Mouse (Mus musculus): ENCODE data around the gene Yif1b. TPM values are rescaled to one million over a fixed set of nuclear protein-coding genes. Genes with fewer than 3 reads are reported as not detected.

Yif1b gene
- total RNA-seq (2012; rRNA removed) (88.6 and 94.8 TPM in 2 replicates), polyA plus RNA-seq (2012; ENCODE audit: insufficient read depth in 1 of 2, insufficient read length in 2 of 2, low read depth in 1 of 2, low replicate concordance in 2 of 2, missing spikeins in 1 of 2) (100 to 1,000 TPM in 1 of 2 experiments, not detected in 1; 143 TPM)

- Histone ChIP-seq H3K9me3 (replicated peaks; ENCODE audit: insufficient read depth, low read length) (no peaks in the 10 kb centered on the region), H3K4me1 (ENCODE audit: control insufficient read depth in 1 of 2, insufficient read depth in 2 of 2, low read length in 2 of 2) (peaks cover 2 to 13% of the 10 kb centered on the region in 2 experiments; a peak in 2 of 4 replicates), H3K4me3 (ENCODE audit: control insufficient read depth in 1 of 2, insufficient read depth in 1 of 2, low read depth in 2 of 2, low read length in 2 of 2) (peak within 1 kb of the TSS; percentile 74 to 75), H3K27me3 (ENCODE audit: control insufficient read depth in 1 of 2, insufficient read depth in 2 of 2, low read length in 2 of 2) (no peaks in the 10 kb centered on the region), H3K79me2 (ENCODE audit: control insufficient read depth, insufficient read depth, low read length, poor library complexity) (peaks cover 3% of the 10 kb centered on the region; the same call in 1 of the 2 replicates), H3K27ac (ENCODE audit: control insufficient read depth, low read depth, low read length) (peak within 1 kb of the TSS; percentile 88), H3K9ac (ENCODE audit: control insufficient read depth, low read depth, low read length, poor library complexity, severe bottlenecking) (peak within 1 kb of the TSS; percentile 88), H3K36me3 (ENCODE audit: control insufficient read depth in 1 of 2, insufficient read depth in 2 of 2, low read length in 2 of 2) (peaks cover 0 to 4% of the 10 kb centered on the region in 2 experiments; a peak in 2 of 4 replicates)
- DNase-seq (ENCODE audit: low read depth, low spot score), result peak; percentile 100
- TF ChIP-seq EP300 (IDR thresholded peaks at IDR 0.05; ENCODE audit: low read depth in 1 of 2, low read length in 2 of 2) (peak in 1 of 2 experiments; percentile 57; a peak in 1 of 4 replicates), SMC3 (IDR thresholded peaks at IDR 0.05; ENCODE audit: low read depth, low read length) (peak; percentile 12; the same call in 1 of the 2 replicates), GABPA (IDR thresholded peaks at IDR 0.05; ENCODE audit: low read depth, low read length) (no peak), USF1 (IDR thresholded peaks at IDR 0.05; ENCODE audit: low read depth, low read length) (peak; percentile 56), RCOR1 (IDR thresholded peaks at IDR 0.05; ENCODE audit: low read depth, low read length) (no peak), ZMIZ1 (IDR thresholded peaks at IDR 0.05; ENCODE audit: low read depth, low read length) (peak; percentile 81; the same call in 1 of the 2 replicates), RAD21 (IDR thresholded peaks at IDR 0.05; ENCODE audit: low read depth, low read length) (no peak), ETS1 (IDR thresholded peaks at IDR 0.05; ENCODE audit: low read depth, low read length) (0 out of 2 replicates have a peak, but pooled peaks have one; percentile 47), ZKSCAN1 (IDR thresholded peaks at IDR 0.05; ENCODE audit: low read depth, low read length) (no peak), MAX (IDR thresholded peaks at IDR 0.05; ENCODE audit: low read length) (peak; percentile 31; the same call in 1 of the 2 replicates), KAT2A (conservative IDR thresholded peaks at IDR 0.05; ENCODE audit: low read depth, low read length) (no peak; the same call in 1 of the 2 replicates), MAZ (IDR thresholded peaks at IDR 0.05; ENCODE audit: low read depth, low read length) (no peak; the same call in 1 of the 2 replicates), ZNF384 (IDR thresholded peaks at IDR 0.05; ENCODE audit: low read depth, low read length) (peak; percentile 30; the same call in 1 of the 2 replicates), POLR2AphosphoS5 (IDR thresholded peaks at IDR 0.05; ENCODE audit: borderline replicate concordance, low read depth, low read length) (peak; percentile 63; the same call in 1 of the 2 replicates), E2F4 (IDR thresholded peaks at IDR 0.05; ENCODE audit: borderline replicate concordance, low read depth, low read length) (no peak), MYC (IDR thresholded peaks at IDR 0.05; ENCODE audit: low read depth, low read length) (peak; percentile 66; the same call in 1 of the 2 replicates), ZC3H11A (IDR thresholded peaks at IDR 0.05; ENCODE audit: low read depth, low read length) (no peak), GATA1 (IDR thresholded peaks at IDR 0.05; ENCODE audit: low read depth, low read length) (no peak), MYB (IDR thresholded peaks at IDR 0.05; ENCODE audit: low read depth, low read length) (peak; percentile 64; the same call in 1 of the 2 replicates), CTCF (IDR thresholded peaks at IDR 0.05 in 2 of 3, conservative IDR thresholded peaks at IDR 0.05 in 1 of 3; ENCODE audit: control insufficient read depth in 1 of 3, insufficient read depth in 1 of 3, low read depth in 2 of 3, low read length in 3 of 3, poor library complexity in 1 of 3, severe bottlenecking in 1 of 3) (0 out of 6 replicates have a peak, but pooled peaks of 1 of the 3 experiments have one; percentile 1), MXI1 (IDR thresholded peaks at IDR 0.05; ENCODE audit: low read depth, low read length) (peak; percentile 93), ELF1 (IDR thresholded peaks at IDR 0.05; ENCODE audit: low read depth, low read length) (no peak; the same call in 1 of the 2 replicates), POLR2AphosphoS2 (IDR thresholded peaks at IDR 0.05; ENCODE audit: low read length) (peak; percentile 92), TCF12 (IDR thresholded peaks at IDR 0.05; ENCODE audit: low read depth, low read length) (peak; percentile 15; the same call in 1 of the 2 replicates), TBP (IDR thresholded peaks at IDR 0.05; ENCODE audit: low read depth, low read length) (peak; percentile 82), MEF2A (IDR thresholded peaks at IDR 0.05; ENCODE audit: extremely low read depth, insufficient replicate concordance, low read depth, low read length, poor library complexity, severe bottlenecking) (no peak), NELFE (IDR thresholded peaks at IDR 0.05; ENCODE audit: low read depth, low read length) (peak; percentile 65), MAFK (IDR thresholded peaks at IDR 0.05; ENCODE audit: borderline replicate concordance, low read depth, low read length) (no peak), BHLHE40 (IDR thresholded peaks at IDR 0.05; ENCODE audit: borderline replicate concordance, low read depth, low read length) (peak; percentile 84), POLR2A (IDR thresholded peaks at IDR 0.05; ENCODE audit: control insufficient read depth in 1 of 2, insufficient read depth in 1 of 2, low read depth in 1 of 2, low read length in 2 of 2, poor library complexity in 1 of 2) (peak; percentile 86 to 95; a peak in 3 of 4 replicates), HCFC1 (IDR thresholded peaks at IDR 0.05; ENCODE audit: low read depth, low read length) (peak; percentile 86), SIN3A (IDR thresholded peaks at IDR 0.05; ENCODE audit: low read length) (peak; percentile 80), CHD1 (IDR thresholded peaks at IDR 0.05; ENCODE audit: low read depth, low read length) (no peak)
Measured at GRCm38 (mm10) chr7:29238019-29238967, at the start of gene Yif1b. Yif1b (plus strand) TSS chr7:29238329.
